Mouse (Mus musculus) G1E (cell line): Measurements from ENCODE around the gene Elovl3. TPM values are rescaled to one million over a fixed set of nuclear protein-coding genes. Genes with fewer than 3 reads are reported as not detected.

ENCODE experiments used
- ATAC-seq: 2 replicates; pipeline ENCODE4 v1.8.0; 2016; ENCODE audit warnings: mild to moderate bottlenecking; ENCODE audit not compliant: insufficient number of reproducible peaks, poor library complexity, low FRiP score, severe bottlenecking; ENCODE audit errors: extremely low read depth
- DNase-seq: peaks from one replicate; pipeline ENCODE4 v3.0.0; 2012; ENCODE audit warnings: low spot score
- H3K27me3 ChIP-seq: 2 replicates; pipeline ENCODE4 v1.6.1; 2012; ENCODE audit warnings: mild to moderate bottlenecking, low read length, inconsistent platforms; ENCODE audit not compliant: insufficient read depth
- H3K36me3 ChIP-seq: replicated peaks from 2 replicates; pipeline ENCODE3; 2012; ENCODE audit warnings: mild to moderate bottlenecking, inconsistent platforms
- H3K4me1 ChIP-seq: 2 replicates; pipeline ENCODE4 v1.6.1; 2012; ENCODE audit warnings: low read depth, low read length, inconsistent platforms, mixed read lengths; ENCODE audit not compliant: insufficient read depth
- H3K4me3 ChIP-seq: 2 replicates; pipeline ENCODE4 v1.5.1; 2012; ENCODE audit warnings: low read depth, mild to moderate bottlenecking, inconsistent platforms, low read length, moderate library complexity, mixed read lengths
- H3K9me3 ChIP-seq: replicated peaks from 2 replicates; pipeline ENCODE4 v1.6.1; 2012; ENCODE audit warnings: inconsistent platforms
- CTCF ChIP-seq: IDR thresholded peaks from 2 replicates; pipeline ENCODE4 v1.5.1; 2012; ENCODE audit warnings: low read depth, low read length, inconsistent platforms, mixed read lengths
- GATA1 ChIP-seq: IDR thresholded peaks from 2 replicates; pipeline ENCODE4 v1.6.1; 2012; ENCODE audit warnings: borderline replicate concordance, low read length, inconsistent platforms, mixed read lengths
- GATA2 ChIP-seq: IDR thresholded peaks from 2 replicates; pipeline ENCODE4 v1.6.1; 2012; ENCODE audit warnings: low read depth, low read length, inconsistent platforms, borderline replicate concordance
- POLR2AphosphoS5 ChIP-seq: IDR thresholded peaks from 2 replicates; pipeline ENCODE4 v1.6.1; 2012; ENCODE audit warnings: low read depth, low read length, inconsistent platforms; ENCODE audit not compliant: insufficient replicate concordance
- TAL1 ChIP-seq: conservative IDR thresholded peaks from 2 replicates; pipeline ENCODE4 v1.6.1; 2012; ENCODE audit warnings: low read depth, low read length, inconsistent platforms, mixed read lengths
- polyA plus RNA-seq: library from polyadenylated mRNA; stranded (reverse); fragments of >175 nt; gene quantifications from 2 replicates; pipeline ENCODE4 v1.2.3, GENCODE M21; 2012
- total RNA-seq, 2 experiments: library from RNA; stranded (forward) in 1 of 2; stranded (reverse) in 1 of 2; fragments of 200-1000 nt in 1 of 2; fragments of >200 nt in 1 of 2; fragmentation: Nextera tagmentation in 1 of 2; gene quantifications; 2 replicates each; pipeline ENCODE4 v1.2.3; 2014 to 2017

Gene Elovl3
- total and polyA plus RNA-seq, 3 experiments: not detected

GRCm38 (mm10) chr19:46182241-46182640 lies 50.5 kb downstream of the Elovl3 start:
- Histone ChIP-seq H3K36me3 (peaks cover 29% of the 10 kb centered on the region), H3K4me3 (no peak overlapping the region), H3K27me3 (no peaks in the 10 kb centered on the region), H3K9me3 (no peaks in the 10 kb centered on the region), H3K4me1 (peaks cover 3% of the 10 kb centered on the region; the same call in 1 of the 2 replicates)
- ATAC-seq (no peak), DNase-seq (no peak)
- TF ChIP-seq GATA1: no peak
- TF ChIP-seq POLR2AphosphoS5: no peak
- TF ChIP-seq GATA2: no peak
- no peak for TF ChIP-seq CTCF
- TF ChIP-seq TAL1: no peak

Other genes starting within 250 kb of the Elovl3 start
- gene Armh3, start 133.4 kb upstream of the Elovl3 start, total RNA-seq (2014; fragmentation: Nextera tagmentation): 13.0 and 22.0 TPM in 2 replicates
- 6.7 and 7.1 TPM in 2 replicates for gene Armh3, start 133.4 kb upstream of the Elovl3 start, total RNA-seq (2017)
- 1.6 and 1.9 TPM in 2 replicates for gene Armh3, start 133.4 kb upstream of the Elovl3 start, polyA plus RNA-seq
- 1.9 and 4.1 TPM in 2 replicates for gene Hps6, start 128.4 kb upstream of the Elovl3 start, total RNA-seq (2014; fragmentation: Nextera tagmentation)
- 7.6 and 8.0 TPM in 2 replicates for gene Hps6, start 128.4 kb upstream of the Elovl3 start, total RNA-seq (2017)
- gene Hps6, start 128.4 kb upstream of the Elovl3 start, polyA plus RNA-seq: 15.0 and 16.4 TPM in 2 replicates
- gene Pprc1, start 87.0 kb upstream of the Elovl3 start, total RNA-seq (2014; fragmentation: Nextera tagmentation): 72.0 and 132 TPM in 2 replicates
- gene Pprc1, start 87.0 kb upstream of the Elovl3 start, total RNA-seq (2017): 9.8 and 11.8 TPM in 2 replicates
- 54.8 and 73.3 TPM in 2 replicates for gene Pprc1, start 87.0 kb upstream of the Elovl3 start, polyA plus RNA-seq
- 145 and 160 TPM in 2 replicates for gene Ldb1, start 86.7 kb upstream of the Elovl3 start, total RNA-seq (2014; fragmentation: Nextera tagmentation)
- 68.6 and 76.6 TPM in 2 replicates for gene Ldb1, start 86.7 kb upstream of the Elovl3 start, total RNA-seq (2017)
- gene Ldb1, start 86.7 kb upstream of the Elovl3 start, polyA plus RNA-seq: 405 and 501 TPM in 2 replicates
- gene Nolc1, start 56.0 kb upstream of the Elovl3 start, total RNA-seq (2014; fragmentation: Nextera tagmentation): 116 and 130 TPM in 2 replicates
- 121 and 153 TPM in 2 replicates for gene Nolc1, start 56.0 kb upstream of the Elovl3 start, total RNA-seq (2017)
- gene Nolc1, start 56.0 kb upstream of the Elovl3 start, polyA plus RNA-seq: 145 and 147 TPM in 2 replicates
- not detected in 2 replicates for gene Pitx3, start 16.4 kb downstream of the Elovl3 start, total RNA-seq (2014; fragmentation: Nextera tagmentation)
- gene Pitx3, start 16.4 kb downstream of the Elovl3 start, total RNA-seq (2017): not detected in 2 replicates
- not detected in 2 replicates for gene Pitx3, start 16.4 kb downstream of the Elovl3 start, polyA plus RNA-seq
- 111 and 133 TPM in 2 replicates for gene Gbf1, start 20.6 kb downstream of the Elovl3 start, total RNA-seq (2014; fragmentation: Nextera tagmentation)
- 25.7 and 33.4 TPM in 2 replicates for gene Gbf1, start 20.6 kb downstream of the Elovl3 start, total RNA-seq (2017)
- 292 and 312 TPM in 2 replicates for gene Gbf1, start 20.6 kb downstream of the Elovl3 start, polyA plus RNA-seq
- gene Nfkb2, start 172.4 kb downstream of the Elovl3 start, total RNA-seq (2014; fragmentation: Nextera tagmentation): 11.3 and 12.6 TPM in 2 replicates
- 9.7 and 12.5 TPM in 2 replicates for gene Nfkb2, start 172.4 kb downstream of the Elovl3 start, total RNA-seq (2017)
- 40.4 and 40.8 TPM in 2 replicates for gene Nfkb2, start 172.4 kb downstream of the Elovl3 start, polyA plus RNA-seq
- gene Psd, start 195.3 kb downstream of the Elovl3 start, total RNA-seq (2014; fragmentation: Nextera tagmentation): 1.6 TPM in 1 of 2 replicates, not detected in the other
- 0.23 and 1.1 TPM in 2 replicates for gene Psd, start 195.3 kb downstream of the Elovl3 start, total RNA-seq (2017)
- 0.41 and 0.74 TPM in 2 replicates for gene Psd, start 195.3 kb downstream of the Elovl3 start, polyA plus RNA-seq
- 2.0 and 2.2 TPM in 2 replicates for gene Fbxl15, start 196.3 kb downstream of the Elovl3 start, total RNA-seq (2014; fragmentation: Nextera tagmentation)
- 2.5 and 3.8 TPM in 2 replicates for gene Fbxl15, start 196.3 kb downstream of the Elovl3 start, total RNA-seq (2017)
- 15.2 and 16.5 TPM in 2 replicates for gene Fbxl15, start 196.3 kb downstream of the Elovl3 start, polyA plus RNA-seq
- gene Cuedc2, start 206.8 kb downstream of the Elovl3 start, total RNA-seq (2014; fragmentation: Nextera tagmentation): 39.2 and 73.6 TPM in 2 replicates
- gene Cuedc2, start 206.8 kb downstream of the Elovl3 start, total RNA-seq (2017): 142 and 148 TPM in 2 replicates
- gene Cuedc2, start 206.8 kb downstream of the Elovl3 start, polyA plus RNA-seq: 124 and 147 TPM in 2 replicates
- gene Mfsd13a, start 209.2 kb downstream of the Elovl3 start, total RNA-seq (2014; fragmentation: Nextera tagmentation): not detected in 2 replicates
- not detected in 2 replicates for gene Mfsd13a, start 209.2 kb downstream of the Elovl3 start, total RNA-seq (2017)
- gene Mfsd13a, start 209.2 kb downstream of the Elovl3 start, polyA plus RNA-seq: 0.08 and 0.20 TPM in 2 replicates
- gene 2310034G01Rik, start 218.4 kb downstream of the Elovl3 start, total RNA-seq (2014; fragmentation: Nextera tagmentation): not detected in 2 replicates
- not detected in 2 replicates for gene 2310034G01Rik, start 218.4 kb downstream of the Elovl3 start, total RNA-seq (2017)
- gene 2310034G01Rik, start 218.4 kb downstream of the Elovl3 start, polyA plus RNA-seq: not detected in 2 replicates